Mouse (Mus musculus): ENCODE data around the gene Acp2.
A peak's percentile ranks its signal among the peaks of the same experiment; 100 is the strongest.

Gene Acp2

DNA sequence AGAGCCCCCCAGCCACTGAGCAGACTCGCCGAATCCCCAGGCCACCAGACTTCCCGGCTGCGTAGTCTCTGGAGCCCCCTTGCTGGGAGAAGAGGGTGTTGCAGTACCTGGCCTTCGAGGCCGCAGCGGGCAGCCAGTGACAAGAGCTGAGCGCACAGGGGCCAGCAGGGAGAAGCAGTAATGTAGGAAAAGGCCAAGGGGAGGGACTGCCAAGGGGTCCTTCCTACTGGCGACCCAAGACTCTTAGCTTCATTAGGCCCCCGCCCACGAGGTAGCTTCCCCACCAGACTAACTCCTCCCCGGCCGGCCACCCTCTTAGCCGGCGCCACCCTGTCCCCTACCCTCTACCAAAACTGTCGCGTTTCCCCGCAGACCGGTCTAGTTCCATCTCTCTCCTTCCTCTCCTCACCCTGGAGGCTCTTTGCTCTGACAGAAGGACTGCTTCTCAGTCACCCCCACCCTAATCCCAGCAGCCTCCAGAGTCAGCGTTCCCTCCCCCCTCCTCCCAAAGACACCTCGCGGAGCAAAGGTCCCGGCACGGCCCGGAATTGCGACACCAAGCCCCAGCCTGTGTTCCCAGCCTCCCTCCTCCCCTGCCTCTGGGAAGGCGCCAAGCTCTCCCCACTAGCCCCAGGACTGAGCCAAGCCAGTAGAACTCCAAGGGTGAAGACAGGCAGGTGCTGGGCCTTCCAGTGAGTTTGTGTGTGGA is 7.9 kb upstream of the Acp2 start:
- DNase-seq, result peak; percentile 56 to 69

DNA sequence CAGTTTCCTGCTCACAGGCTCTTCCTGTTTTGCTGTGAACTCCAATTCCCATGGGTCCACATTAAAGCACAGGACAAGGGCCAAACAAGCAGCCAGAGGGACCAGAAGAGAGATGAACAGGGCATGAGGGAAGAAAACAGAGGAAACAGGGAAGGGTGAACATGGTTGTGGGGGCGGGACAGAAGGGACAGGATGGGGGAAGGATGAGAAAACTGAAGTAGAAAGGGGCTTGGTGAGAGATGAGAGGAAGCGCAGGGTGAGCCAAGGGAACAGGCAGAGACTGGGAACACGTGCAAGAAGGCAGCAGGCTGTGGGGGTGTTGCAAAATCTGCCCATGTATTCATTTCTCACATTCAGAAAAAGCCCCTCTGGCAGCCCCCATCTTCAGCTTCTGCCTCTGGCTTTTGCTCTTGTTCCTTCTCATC is 6.1 kb upstream of the Acp2 start:
- DNase-seq, result no peak

DNA sequence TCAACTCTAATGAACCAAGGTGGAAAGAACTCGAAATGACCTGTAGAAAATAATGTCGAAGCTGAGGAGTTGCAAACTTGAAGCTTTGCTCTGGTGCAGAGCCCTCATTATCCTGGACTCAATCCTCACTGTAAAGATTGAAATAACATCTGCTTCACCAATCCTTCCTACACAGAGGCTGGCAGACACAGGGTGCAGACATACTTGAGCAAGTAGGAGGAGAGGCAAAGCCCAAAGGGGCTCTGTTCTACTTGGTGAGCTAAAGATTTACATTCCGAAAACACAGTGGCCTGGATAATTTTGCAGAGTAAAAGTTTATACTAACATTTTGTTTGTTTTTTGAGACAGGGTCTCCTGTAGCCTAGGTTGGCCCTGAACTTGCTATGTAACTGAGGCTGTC is 3.8 kb upstream of the Acp2 start:
- DNase-seq, result no peak

DNA sequence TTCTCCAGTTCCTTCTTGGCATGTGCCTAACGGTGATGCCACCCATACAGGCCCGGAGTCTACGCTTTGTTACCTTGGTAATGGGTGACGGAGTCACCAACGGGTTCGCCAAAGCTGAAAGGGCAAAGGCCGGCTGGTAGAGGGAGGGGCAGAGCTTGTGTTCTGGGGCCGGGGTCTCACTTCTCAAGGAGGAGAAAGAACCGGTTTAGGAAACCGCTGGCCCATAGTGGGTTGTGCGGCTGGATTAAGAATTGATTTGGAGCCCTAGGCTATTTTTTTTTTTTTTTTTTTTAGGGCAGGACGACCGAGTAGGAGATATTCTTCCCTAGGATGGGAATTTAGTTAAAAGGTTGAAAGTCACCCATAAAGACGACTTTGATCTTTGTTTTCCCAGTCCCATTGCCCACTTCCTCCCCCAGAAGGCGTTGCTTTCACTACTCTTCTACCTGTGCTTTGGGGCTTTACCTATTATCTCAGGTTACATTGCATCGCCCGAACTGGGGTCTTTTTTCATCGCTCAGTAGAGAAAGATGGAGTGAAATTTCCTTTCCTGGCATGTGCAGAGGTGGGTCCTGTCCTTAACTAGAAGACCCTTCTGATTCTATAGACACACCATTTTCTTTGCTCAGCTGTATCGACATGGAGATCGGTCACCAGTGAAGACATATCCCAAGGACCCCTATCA is 429 bp downstream of the Acp2 start:
- DNase-seq, result no peak

DNA sequence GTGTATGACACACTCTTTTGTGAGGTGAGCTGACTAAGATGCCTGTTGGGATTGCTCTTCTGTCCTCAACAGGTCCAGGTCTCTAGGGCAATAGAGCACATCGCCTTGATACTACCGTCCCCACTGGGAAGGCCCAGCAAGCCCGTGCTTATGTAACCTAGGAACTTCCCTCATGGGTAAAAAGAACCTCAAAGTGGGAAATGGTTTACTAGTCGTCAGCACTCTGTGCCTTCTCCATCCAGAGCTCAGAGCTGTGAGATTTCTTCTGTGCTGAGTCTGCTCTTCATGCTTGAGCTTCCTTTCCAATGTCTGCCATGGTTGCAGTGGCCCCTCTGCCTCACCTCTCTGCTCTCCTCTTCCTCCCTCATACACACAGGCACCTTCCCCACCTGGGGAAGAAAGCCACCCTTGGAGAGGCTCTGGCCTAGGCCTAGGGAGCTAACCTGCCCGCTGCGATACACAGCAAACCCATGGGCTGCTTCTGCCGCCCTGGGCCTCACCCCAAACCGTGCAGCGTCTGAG is 3.6 kb downstream of the Acp2 start:
- no peak for DNase-seq

DNA sequence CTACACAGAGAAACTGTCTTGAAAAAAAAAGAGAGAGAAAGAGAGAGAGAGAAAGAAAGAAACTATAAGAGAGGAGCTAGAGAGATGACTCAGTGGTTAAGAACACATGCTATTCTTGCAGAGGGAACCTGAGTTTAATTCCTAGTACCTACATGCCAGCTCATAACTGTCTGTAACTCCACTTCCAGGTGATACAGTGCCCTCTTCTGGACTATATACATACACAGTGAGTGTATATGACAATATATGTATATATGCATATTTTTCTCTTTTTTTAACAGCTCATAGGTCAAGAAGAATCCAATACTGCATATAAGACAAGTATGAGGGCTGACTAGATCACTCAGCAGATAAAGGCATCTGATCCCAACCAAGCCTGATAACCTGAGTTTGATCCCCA is 10.6 kb downstream of the Acp2 start:
- DNase-seq, result no peak

DNA sequence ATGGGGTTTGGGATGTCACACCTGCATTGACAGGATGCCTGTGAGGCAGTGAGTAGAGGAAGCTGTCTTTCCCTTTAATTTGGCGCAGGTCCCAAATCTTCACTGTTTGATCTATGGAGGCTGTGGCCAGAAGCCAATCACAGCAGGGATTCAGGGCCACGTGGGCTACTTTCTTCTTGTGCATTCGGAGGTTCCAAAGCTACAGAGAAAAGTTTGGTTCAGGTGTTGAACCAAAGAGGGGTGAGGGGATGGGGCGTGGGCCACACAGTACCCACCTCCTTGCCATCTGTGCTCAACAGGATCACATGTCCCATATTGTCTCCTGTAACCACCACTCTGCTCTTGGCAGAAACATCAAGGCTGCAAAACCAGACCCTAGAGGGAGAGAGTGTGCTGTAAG is 14.3 kb downstream of the Acp2 start:
- DNase-seq, result peak; percentile 35 to 42

DNA sequence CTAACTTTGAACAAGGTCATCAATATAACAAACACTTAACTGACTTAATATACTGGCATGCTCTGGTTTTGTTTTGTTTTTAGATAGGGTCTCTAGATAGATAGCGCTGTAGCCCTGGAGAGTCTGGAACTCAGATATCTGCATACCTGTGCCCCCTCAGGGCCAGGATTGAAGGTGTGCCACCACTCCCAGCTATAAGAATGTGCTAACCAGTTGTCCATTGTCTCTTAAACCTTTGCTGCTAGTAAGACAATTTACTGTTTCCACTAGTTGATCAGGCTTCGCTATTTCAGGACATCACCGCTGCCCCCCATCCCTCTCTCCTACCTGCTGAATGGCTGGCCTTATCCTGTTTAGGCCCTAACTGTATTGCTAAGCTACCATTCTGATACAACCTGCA is 17.8 kb downstream of the Acp2 start:
- no peak for DNase-seq

DNA sequence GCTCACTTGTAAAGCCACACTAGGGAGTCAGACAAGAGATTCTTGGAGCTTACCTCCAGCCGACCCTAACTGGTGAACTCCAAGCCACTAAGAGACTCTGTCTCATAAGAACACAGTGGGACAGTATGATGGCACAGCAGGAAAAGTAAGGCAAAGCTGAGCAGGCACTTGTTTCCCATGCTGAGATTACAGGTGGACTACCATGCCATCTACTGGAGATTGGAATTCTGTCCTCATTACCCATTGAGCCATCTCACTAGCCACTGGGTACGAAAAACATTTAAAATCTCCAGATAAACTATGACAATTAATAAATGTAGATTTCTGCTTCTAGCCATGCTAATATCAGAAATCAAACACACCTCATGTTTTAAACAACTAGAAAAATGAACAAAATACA is 20.9 kb downstream of the Acp2 start:
- no peak for DNase-seq

DNA sequence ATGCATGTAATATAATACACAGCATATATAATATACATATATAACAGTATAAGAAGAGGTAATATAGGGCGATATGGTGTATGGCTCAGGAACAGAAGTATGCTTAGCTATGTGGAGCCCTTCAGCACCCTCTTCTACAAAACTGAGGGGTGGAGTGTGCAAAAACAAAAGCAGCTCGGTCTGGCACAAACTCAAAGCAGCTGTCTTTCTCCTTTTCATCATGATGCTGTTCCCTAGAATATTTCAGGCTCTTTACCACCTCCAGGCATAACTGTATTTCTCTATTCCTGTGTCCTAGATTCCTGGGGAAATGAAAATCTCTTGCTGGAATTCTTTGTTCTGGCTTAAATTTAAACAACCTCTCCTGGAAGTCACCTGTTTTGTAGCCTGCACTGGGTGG is 27.1 kb downstream of the Acp2 start:
- no peak for DNase-seq

DNA sequence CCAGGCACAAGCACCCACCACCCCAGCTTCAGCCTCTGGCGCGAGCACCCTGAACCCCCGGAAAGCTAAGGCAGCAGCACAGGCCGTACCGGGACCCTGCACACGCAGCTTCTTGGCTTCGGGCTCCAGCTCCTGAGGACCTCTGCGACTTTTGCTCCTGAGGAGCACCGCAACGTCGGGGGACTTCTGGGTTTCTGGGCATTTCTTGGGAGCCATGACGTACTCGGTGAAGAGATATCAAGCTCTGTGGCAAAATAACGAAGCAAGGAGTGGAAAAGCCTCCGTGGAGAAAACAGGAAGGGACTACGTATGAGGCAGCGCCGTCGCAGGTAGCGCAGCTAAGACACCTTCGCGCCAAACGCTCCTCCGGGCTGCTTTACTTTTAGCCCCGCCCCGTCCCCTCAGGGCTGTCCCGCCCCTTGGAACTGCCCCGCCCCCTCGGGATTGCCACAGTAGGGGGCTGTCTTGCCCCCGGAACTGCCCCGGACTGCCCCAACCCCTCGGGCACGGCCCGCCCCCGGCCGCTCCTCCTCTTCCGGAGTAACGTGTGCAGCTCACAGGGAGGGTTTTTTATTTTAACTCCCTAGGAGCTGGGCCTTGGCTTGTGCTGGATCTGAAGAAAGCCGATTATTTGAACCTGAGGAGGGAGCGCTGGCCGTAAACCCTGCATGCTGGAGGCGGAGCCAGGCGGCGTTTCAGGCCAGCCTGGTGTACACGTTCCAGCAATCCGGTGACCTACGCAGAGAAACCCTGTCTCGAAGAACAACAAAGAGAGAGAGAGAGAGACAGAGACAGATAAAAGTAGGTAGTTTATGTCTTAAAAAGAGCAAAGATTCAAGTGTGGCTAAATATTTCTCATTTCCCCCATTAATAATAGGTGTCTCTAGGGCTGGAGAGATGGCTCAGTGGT is 34.2 kb downstream of the Acp2 start, which contains the start of gene Ddb2:
Gene Ddb2, minus strand, starts transcription at position 382 of the 910 bp plus-strand sequence.
- peak; percentile 85 to 94 for DNase-seq

DNA sequence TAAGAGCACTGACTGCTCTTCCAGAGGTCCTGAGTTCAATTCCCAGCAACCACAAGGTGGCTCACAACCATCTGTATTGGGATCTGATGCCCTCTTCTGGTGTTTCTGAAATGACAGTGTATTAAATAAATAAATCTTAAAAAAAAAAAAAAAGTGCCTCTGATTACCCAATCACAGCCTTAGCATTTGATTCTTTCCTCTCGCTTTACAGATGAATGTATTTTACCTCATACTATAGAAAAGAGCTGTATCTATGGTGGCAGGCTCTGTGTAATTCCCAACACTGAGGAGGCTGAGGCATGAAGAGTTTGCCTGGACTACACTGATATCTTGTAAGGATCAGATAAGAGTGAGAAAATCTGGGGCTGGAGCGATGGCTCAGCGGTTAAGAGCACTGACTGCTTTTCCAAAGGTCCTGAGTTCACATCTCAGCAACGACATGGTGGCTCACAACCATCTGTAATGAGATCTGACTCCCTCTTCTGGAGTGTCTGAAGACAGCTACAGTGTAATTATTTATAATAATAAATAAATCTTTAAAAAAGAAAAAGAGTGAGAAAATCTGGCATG is 34.9 kb downstream of the Acp2 start:
- peak in 1 of 2 experiments; percentile 37 for DNase-seq

DNA sequence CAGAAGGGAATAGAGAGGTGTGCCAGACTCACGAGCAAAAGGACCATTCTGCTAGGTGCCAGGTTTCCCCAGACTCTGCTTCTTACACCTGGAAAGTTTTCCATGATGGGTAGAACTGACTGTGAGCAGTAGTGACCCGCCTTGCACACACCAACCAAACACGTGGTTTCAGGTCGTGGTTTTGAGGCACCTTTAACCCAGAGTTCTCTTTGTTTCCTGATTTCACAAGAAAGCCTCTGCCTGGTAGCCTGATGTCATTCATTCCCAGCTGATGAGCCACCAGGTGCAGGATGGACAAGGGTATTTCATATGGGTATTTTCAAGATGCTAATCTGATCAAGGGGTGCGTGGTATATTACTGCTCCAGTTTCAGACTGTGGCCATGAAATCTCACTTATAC is 39.9 kb downstream of the Acp2 start:
- DNase-seq, result no peak

DNA sequence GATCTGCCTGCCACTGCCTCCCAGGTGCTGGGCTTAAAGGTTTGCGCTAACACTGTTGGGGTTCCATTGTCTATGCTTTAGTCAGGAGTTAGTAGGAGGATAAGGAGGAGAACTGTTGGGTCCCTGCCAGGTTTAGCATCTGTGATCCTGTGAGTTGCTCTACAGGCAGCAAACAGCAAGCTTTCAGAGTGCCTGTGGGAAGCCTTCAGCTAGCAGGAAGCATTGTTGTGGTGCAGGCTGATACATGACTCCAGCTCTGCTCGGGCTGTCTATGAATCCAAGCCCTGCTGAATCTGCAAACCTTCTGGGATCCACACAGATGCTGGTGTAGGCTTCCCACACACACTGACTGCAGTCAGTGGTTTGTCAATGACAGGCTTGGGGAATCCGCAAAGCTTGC is 40.7 kb downstream of the Acp2 start:
- peak; percentile 45 for DNase-seq

DNA sequence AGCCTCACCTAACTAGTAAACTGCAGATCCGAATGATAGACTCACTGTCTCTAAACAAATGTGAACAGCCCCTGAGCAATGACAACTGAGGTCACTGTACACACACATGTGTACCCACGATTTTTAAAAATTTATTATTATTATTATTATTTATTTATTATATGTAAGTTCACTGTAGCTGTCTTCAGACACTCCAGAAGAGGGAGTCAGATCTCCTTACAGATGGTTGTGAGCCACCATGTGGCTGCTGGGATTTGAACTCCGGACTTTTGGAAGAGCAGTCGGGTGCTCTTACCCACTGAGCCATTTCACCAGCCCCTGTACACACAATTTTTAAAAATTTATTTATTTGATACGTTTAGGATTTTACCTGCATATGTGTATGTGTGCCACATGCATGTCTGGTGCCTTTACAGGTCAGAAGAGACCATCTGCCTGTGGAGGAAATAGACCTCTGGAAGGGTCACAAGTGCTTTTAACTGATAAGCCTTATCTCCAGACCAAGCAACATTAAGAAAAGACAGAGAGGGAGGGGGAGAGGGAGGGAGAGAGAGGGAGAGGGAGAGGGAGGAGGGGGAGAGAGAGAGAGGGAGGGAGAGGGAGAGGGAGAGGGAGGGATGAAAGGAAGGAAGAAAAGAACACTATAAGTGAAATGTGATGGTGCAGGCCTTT is 42.0 kb downstream of the Acp2 start:
- DNase-seq, result no peak

DNA sequence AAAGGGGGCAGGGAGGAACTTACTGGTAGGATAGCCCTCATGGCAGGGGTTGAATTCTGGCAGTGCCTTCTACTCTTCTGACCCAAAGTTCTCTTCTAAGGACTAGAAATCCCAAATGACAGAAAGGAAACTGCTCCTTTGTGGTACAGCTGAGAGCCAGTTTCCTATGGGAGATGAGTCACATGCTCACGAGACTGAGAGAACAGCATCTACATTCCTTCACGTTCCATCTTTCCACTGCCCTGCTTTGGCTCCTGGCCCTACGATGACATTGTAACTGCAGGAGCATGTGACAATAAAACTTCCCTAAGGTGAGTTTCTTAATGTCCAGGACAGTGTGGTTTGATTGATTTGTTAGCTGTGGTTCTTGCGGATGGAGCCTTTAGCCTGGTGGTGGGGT is 45.7 kb downstream of the Acp2 start:
- no peak for DNase-seq

DNA sequence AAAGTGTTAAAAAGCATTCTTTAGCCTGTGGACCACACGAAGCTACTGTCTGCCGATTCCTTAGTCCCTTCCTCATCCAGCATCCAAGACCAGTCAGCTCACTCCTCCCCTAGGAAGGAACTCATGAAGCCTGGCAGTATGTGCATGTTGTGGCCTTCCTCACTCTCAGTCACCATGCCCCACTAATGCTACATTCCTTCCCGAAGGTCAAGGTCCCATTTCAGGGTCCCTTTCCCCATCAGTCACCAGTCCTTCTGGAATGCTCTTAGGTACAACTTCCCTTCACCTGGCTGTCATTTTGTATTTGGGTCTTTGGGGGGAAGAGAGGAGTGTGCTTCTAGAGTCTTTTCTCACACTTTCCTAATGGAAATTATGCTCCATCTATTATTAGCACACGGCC is 49.3 kb downstream of the Acp2 start:
- no peak for DNase-seq

DNA sequence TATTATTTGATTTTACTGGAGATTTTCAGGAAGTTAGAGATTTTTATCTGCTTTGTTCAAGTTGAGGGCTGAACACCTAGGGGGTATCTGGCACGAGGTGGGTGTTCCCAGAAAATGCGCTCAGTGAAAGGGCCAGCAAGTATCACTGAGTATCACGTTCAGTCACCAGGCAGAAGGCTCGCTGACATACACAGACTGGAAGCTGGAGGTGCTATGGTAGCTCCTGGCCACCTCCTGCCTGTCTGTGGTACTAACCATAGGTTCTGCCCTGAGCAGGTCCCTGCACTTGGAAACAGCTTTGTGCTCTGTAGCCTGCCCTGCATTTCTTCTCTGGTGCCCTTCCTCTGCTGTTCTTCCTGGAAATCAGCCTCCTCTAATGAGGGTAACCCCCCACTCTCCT is 49.8 kb downstream of the Acp2 start:
- no peak for DNase-seq

DNA sequence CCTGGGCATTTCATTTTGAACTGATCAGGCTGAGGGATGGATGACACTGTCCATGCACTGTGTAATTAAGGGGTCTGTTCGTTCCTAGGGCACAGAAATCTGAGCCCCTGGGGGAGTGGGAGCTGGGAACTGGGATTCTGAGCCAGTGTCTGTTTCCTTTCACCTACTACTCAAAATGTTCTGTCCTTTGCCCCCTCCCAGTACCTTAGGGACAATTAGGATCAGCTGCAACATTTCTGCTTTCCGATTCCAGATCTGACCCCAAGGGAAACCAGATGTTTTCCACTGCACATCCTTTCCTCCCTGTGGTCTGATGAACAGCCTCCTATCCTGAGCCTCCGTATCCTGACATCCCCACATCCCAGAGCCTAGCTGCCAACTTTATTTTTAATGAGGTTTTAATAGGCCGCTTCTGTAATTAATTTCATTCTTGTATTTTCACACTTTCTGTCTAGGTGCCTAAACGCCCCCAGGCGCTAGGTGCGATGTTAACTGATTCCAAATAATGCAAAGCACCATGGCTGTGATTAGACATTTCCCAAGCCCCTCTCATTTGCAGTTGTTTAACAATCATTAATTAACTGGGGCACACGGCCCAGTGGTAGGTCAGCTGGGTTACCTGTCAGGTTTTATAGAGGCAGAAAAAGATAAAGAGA is 52.2 kb downstream of the Acp2 start:
- DNase-seq, result peak in 1 of 2 experiments; percentile 12

DNA sequence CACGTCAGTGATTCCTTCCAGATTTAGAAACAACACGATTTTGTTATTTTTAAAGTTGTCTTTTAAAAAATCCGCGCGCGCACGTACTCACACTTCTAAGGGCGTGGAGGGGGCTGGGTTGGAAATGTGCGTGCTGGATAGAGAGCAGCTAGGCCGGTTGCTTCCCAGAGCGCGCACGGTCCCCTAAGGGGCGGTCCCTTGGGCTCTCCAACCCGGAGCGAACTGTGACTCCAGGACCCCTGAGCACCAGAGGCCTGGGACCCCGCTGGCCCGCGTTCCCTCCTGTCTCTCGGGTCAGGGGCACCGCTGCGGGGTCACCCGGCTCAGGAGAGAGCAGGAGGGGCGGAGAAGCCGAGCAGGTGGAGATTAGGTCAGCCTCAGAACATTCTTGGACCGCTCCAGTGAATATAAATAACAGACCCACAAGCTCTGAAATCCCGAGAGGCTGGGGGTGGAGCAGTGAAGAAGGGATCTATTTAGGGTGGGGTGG is 53.0 kb downstream of the Acp2 start, which contains the start of gene Pacsin3:
Gene Pacsin3, plus strand, starts transcription at position 294 of the 490 bp plus-strand sequence.
- peak; percentile 61 to 69 for DNase-seq

All from cerebellum, postnatal 36 days (tissue).